7 mouse cellular contexts compared by ENCODE assay signal in the genomic region with DNA sequence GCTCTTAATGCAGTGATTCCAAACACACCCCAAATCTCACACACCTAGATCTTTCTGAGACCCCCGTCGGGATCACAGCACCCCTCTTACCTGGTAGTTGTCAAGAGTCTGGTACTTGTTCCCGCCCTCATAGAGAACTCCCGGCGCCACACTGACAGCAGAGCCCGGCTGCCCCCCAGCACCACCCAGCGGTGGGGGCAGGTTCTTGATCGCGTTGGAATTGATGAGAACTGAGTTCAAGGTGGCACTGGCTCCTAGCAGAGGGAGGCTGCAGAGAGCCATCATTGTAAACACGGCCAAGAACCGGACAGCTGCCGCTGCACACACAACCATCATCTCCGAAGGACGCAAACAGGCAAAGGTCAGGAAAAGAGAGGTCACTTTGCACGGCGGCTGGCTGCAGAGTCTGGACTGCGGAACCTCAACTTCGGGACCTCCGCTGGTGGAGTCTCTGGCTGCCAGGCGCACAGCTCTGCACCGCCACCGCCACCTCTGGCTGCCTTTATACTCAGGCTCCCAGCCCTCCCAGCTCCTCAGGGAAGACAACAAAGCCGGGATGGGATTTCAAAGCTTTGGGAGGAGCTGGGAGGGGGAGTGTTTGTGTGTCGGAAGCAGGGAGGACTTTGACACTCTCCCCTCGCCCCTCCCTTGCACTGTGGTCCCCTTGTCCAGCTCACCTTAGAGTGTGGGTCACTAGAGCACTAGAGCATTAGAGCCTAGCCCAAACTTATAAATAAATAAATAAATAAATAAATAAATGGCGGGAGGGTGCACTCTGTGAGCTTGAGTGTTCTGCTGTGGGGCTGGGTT. TPM values are rescaled to one million over a fixed set of nuclear protein-coding genes. Genes with fewer than 3 reads are reported as not detected.
A peak's percentile ranks its signal among the peaks of the same experiment; 100 is the strongest.
DNase-seq lines count a peak whose midpoint lies in the region; ATAC-seq and TF ChIP-seq lines count a peak whose summit lies in the region.

A gene (minus strand): TSS at position 622 of the 810 bp plus-strand sequence.

- H3K36me3 ChIP-seq in ES-Bruce4 (ENCODE audit: control insufficient read depth, insufficient read depth, low read length, poor library complexity, severe bottlenecking) = no peaks in the 10 kb centered on the region
- no peaks in the 10 kb centered on the region for H3K36me3 ChIP-seq in ES-E14 (ENCODE audit: control insufficient read depth, insufficient read depth, low read length, poor library complexity, severe bottlenecking)
- H3K36me3 ChIP-seq in forebrain, postnatal 0 days (ENCODE audit: insufficient read depth) = no peaks in the 10 kb centered on the region
- no peaks in the 10 kb centered on the region for H3K36me3 ChIP-seq in kidney, embryonic 16.5 days (ENCODE audit: insufficient read depth, low read length)
- H3K36me3 ChIP-seq in megakaryocyte, embryonic 14.5 days (replicated peaks; ENCODE audit: low read length) = no peaks in the 10 kb centered on the region

- ATAC-seq in forebrain, postnatal 0 days = peak; percentile 84
- peak; percentile 94 for ATAC-seq in kidney, embryonic 16.5 days (ENCODE audit: low FRiP score, low TSS enrichment)

- peaks cover 5% of the 10 kb centered on the region for H3K27me3 ChIP-seq in ES-Bruce4 (ENCODE audit: control insufficient read depth, insufficient read depth, low read length, poor library complexity, severe bottlenecking)
- H3K27me3 ChIP-seq in forebrain, postnatal 0 days (ENCODE audit: insufficient read depth, low read length) = peaks cover 52% of the 10 kb centered on the region
- peaks cover 30% of the 10 kb centered on the region for H3K27me3 ChIP-seq in kidney, embryonic 16.5 days (ENCODE audit: insufficient read depth, low read length)
- H3K27me3 ChIP-seq in megakaryocyte, embryonic 14.5 days (replicated peaks) = peaks cover 44% of the 10 kb centered on the region

- no peak for TF ChIP-seq POLR2A in ES-Bruce4 (IDR thresholded peaks at IDR 0.05; ENCODE audit: insufficient read depth, low read length)

- TF ChIP-seq CTCF in ES-Bruce4 (IDR thresholded peaks at IDR 0.05; ENCODE audit: low read depth, low read length) = no peak
- peak; percentile 49 for TF ChIP-seq CTCF in forebrain, postnatal 0 days (IDR thresholded peaks at IDR 0.05; ENCODE audit: low read depth)

- H3K27ac ChIP-seq in ES-Bruce4 (ENCODE audit: insufficient read depth, low read length) (no peak within 1 kb of the TSS), ES-E14 (ENCODE audit: insufficient read depth, low read depth, low read length, poor library complexity, severe bottlenecking) (no peak within 1 kb of the TSS)
- no peak within 1 kb of the TSS for H3K27ac ChIP-seq in forebrain, postnatal 0 days (ENCODE audit: low read depth, low read length)
- H3K27ac ChIP-seq in kidney, embryonic 16.5 days (ENCODE audit: low read length) = peak within 1 kb of the TSS; percentile 46; the same call in 1 of the 2 replicates

- under 1% methylated on average over 26 of the region's 26 CpGs for WGBS in forebrain, postnatal 0 days
- WGBS in kidney, embryonic 16.5 days = under 1% methylated on average over 26 of the region's 26 CpGs

- in situ Hi-C loops in ES-E14 (cut with MboI; ENCODE audit: low sequenced_read_pairs in 2 of 2, unreplicated experiment in 2 of 2) = no loop called here

- TF ChIP-seq EP300 in ES-Bruce4 (IDR thresholded peaks at IDR 0.05; ENCODE audit: insufficient read depth, low read depth, low read length) = no peak

- peak within 1 kb of the TSS; percentile 61 for H3K4me2 ChIP-seq in forebrain, postnatal 0 days (ENCODE audit: low read depth)
- peak within 1 kb of the TSS; percentile 72 for H3K4me2 ChIP-seq in kidney, embryonic 16.5 days (replicated peaks; ENCODE audit: low read depth, low read length)

- H3K9me3 ChIP-seq in ES-Bruce4 (replicated peaks; ENCODE audit: control insufficient read depth, insufficient read depth, low read length, poor library complexity, severe bottlenecking) = no peaks in the 10 kb centered on the region
- no peaks in the 10 kb centered on the region for H3K9me3 ChIP-seq in ES-E14 (ENCODE audit: control insufficient read depth, insufficient read depth, low read depth, low read length)
- no peaks in the 10 kb centered on the region for H3K9me3 ChIP-seq in forebrain, postnatal 0 days (ENCODE audit: low read length)
- no peaks in the 10 kb centered on the region for H3K9me3 ChIP-seq in kidney, embryonic 16.5 days (ENCODE audit: low read length)
- H3K9me3 ChIP-seq in megakaryocyte, embryonic 14.5 days = no peaks in the 10 kb centered on the region

- H3K9ac ChIP-seq in ES-Bruce4 (ENCODE audit: low read depth, poor library complexity, severe bottlenecking) = no peak within 1 kb of the TSS
- H3K9ac ChIP-seq in ES-E14 (ENCODE audit: insufficient read depth, low read depth, low read length, poor library complexity, severe bottlenecking) = no peak within 1 kb of the TSS
- H3K9ac ChIP-seq in forebrain, postnatal 0 days = 0 out of 2 replicates have a peak within 1 kb of the TSS, but pooled peaks have one; percentile 14
- H3K9ac ChIP-seq in kidney, embryonic 16.5 days (replicated peaks; ENCODE audit: low read length) = peak within 1 kb of the TSS; percentile 65

- H3K4me3 ChIP-seq in ES-Bruce4 (ENCODE audit: low read depth, low read length) (peak within 1 kb of the TSS; percentile 45), ES-E14 (ENCODE audit: insufficient read depth in 1 of 2, low read depth in 1 of 2, low read length in 2 of 2, poor library complexity in 1 of 2, severe bottlenecking in 1 of 2) (peak within 1 kb of the TSS; percentile 60 to 64)
- peak within 1 kb of the TSS; percentile 34 for H3K4me3 ChIP-seq in forebrain, postnatal 0 days (ENCODE audit: low read depth, low read length)
- H3K4me3 ChIP-seq in kidney, embryonic 16.5 days (ENCODE audit: low read length) = peak within 1 kb of the TSS; percentile 61
- H3K4me3 ChIP-seq in megakaryocyte, embryonic 14.5 days (replicated peaks) = peak within 1 kb of the TSS; percentile 84

- DNase-seq in ES-E14 (ENCODE audit: low read depth, low spot score) = peak; percentile 56
- peak; percentile 40 for DNase-seq in forebrain, postnatal 0 days
- DNase-seq in yolk sac, embryonic 10.5 days (ENCODE audit: low spot score) = peak; percentile 70
- DNase-seq in cerebellum, adult 9-11 months = no peak

- peaks cover 6% of the 10 kb centered on the region for H3K4me1 ChIP-seq in ES-Bruce4 (ENCODE audit: control insufficient read depth, insufficient read depth, low read length)
- peaks cover 4 to 11% of the 10 kb centered on the region in 2 experiments; a peak in 3 of 4 replicates for H3K4me1 ChIP-seq in ES-E14 (ENCODE audit: control insufficient read depth in 2 of 2, insufficient read depth in 2 of 2, low read length in 2 of 2, poor library complexity in 1 of 2)
- no peaks in the 10 kb centered on the region; the same call in 1 of the 2 replicates for H3K4me1 ChIP-seq in forebrain, postnatal 0 days (ENCODE audit: insufficient read depth)
- peaks cover 16% of the 10 kb centered on the region for H3K4me1 ChIP-seq in kidney, embryonic 16.5 days (ENCODE audit: insufficient read depth, low read length)
- peaks cover 22% of the 10 kb centered on the region for H3K4me1 ChIP-seq in megakaryocyte, embryonic 14.5 days

TF ChIP-seq in ES-E14, 5 proteins besides CTCF, POLR2A, EP300 and RAD21:
- no peak for TF ChIP-seq MAFK (IDR thresholded peaks at IDR 0.05; ENCODE audit: insufficient read depth, low read depth, low read length)
- TF ChIP-seq ZNF384 (IDR thresholded peaks at IDR 0.05; ENCODE audit: low read depth, low read length) = no peak
- TF ChIP-seq CHD2 (IDR thresholded peaks at IDR 0.05; ENCODE audit: low read depth, low read length) = no peak

RNA-seq across cellular contexts. Expression of the gene that starts here (rescaled TPM):
- 1.6 and 2.1 TPM in 2 replicates for polyA plus RNA-seq in ES-Bruce4 (2011; ENCODE audit: insufficient read depth, insufficient read length, low read depth, missing spikeins)
- total RNA-seq in ES-E14 (2012; rRNA removed) = 1.0 and 7.9 TPM in 2 replicates
- total RNA-seq in forebrain, postnatal 0 days (2014; rRNA removed) = 0.62 TPM in 1 of 2 replicates, not detected in the other
- 0.13 and 0.16 TPM in 2 replicates for polyA plus RNA-seq in forebrain, postnatal 0 days (2015; fragmentation: Nextera tagmentation; extraction: Ambion mirVana)
- polyA plus RNA-seq in kidney, embryonic 16.5 days (2015; fragmentation: Nextera tagmentation; extraction: Ambion mirVana) = 34.4 and 36.6 TPM in 2 replicates
- polyA plus RNA-seq in megakaryocyte, embryonic 14.5 days (2012; ENCODE audit: insufficient read depth, low replicate concordance) = not detected in 2 replicates

Comparison
In these comparisons a context has a peak if more than half of its experiments do, and no peak if none do; other contexts are left out.
1. RNA of the gene that starts here (polyA plus RNA-seq): 34.4 to 36.6 TPM in kidney, embryonic 16.5 days; 1.6 to 2.1 TPM in ES-Bruce4, 0.13 to 0.16 TPM in forebrain, postnatal 0 days and not detected in megakaryocyte, embryonic 14.5 days; every median in the first group is over 10 times any median in the second.
2. Peak in DNase-seq, ATAC-seq, H3K4me3 ChIP-seq, H3K9ac ChIP-seq and H3K4me2 ChIP-seq in forebrain, postnatal 0 days; RNA of the gene not detected or under 1 TPM.
3. H3K4me3 ChIP-seq: peak in every context shown above with its lines; median percentile 84 in megakaryocyte, embryonic 14.5 days; 62 in ES-E14; 61 in kidney, embryonic 16.5 days; 45 in ES-Bruce4; 34 in forebrain, postnatal 0 days.